Mouse (Mus musculus) urinary bladder, postnatal 36 days (tissue): ENCODE data around the gene Pknox2.

Source experiments
- DNase-seq, 2 experiments: peaks; one replicate each; pipeline ENCODE4 v3.0.0; 2022; ENCODE audit warnings: low spot score in 2 of 2, mixed read lengths in 1 of 2

Gene Pknox2

GRCm38 (mm10) chr9:37101059-37101940 lies 45.9 kb downstream of the Pknox2 start:
- DNase-seq = no peak

GRCm38 (mm10) chr9:37099595-37099994 lies 47.6 kb downstream of the Pknox2 start:
- DNase-seq = no peak

- no peak for DNase-seq
These were observed 48.6 kb downstream of the Pknox2 start for GRCm38 (mm10) chr9:37098600-37098999.

- DNase-seq = no peak
These were observed 52.8 kb downstream of the Pknox2 start for GRCm38 (mm10) chr9:37094230-37094990.

GRCm38 (mm10) chr9:37093086-37093485 lies 54.1 kb downstream of the Pknox2 start:
- DNase-seq = no peak

- no peak for DNase-seq
These were observed 57.1 kb downstream of the Pknox2 start for GRCm38 (mm10) chr9:37089894-37090652.

- no peak for DNase-seq
These were observed 61.8 kb downstream of the Pknox2 start for GRCm38 (mm10) chr9:37085370-37085769.

- DNase-seq = peak; percentile 20 to 40
These were observed 65.0 kb downstream of the Pknox2 start for GRCm38 (mm10) chr9:37082246-37082645.

- no peak for DNase-seq
These were observed 66.9 kb downstream of the Pknox2 start for GRCm38 (mm10) chr9:37080309-37080708.

- DNase-seq = no peak
These were observed 70.2 kb downstream of the Pknox2 start for GRCm38 (mm10) chr9:37077063-37077418.

- DNase-seq = no peak
These were observed 70.7 kb downstream of the Pknox2 start for GRCm38 (mm10) chr9:37076386-37077062.

GRCm38 (mm10) chr9:37075903-37076302 lies 71.3 kb downstream of the Pknox2 start:
- DNase-seq = no peak

- no peak for DNase-seq
These were observed 77.6 kb downstream of the Pknox2 start for GRCm38 (mm10) chr9:37069391-37070312.

GRCm38 (mm10) chr9:37067473-37067830 lies 79.8 kb downstream of the Pknox2 start:
- no peak for DNase-seq

- DNase-seq = no peak
These were observed 80.3 kb downstream of the Pknox2 start for GRCm38 (mm10) chr9:37066732-37067472.

GRCm38 (mm10) chr9:37061627-37062026 lies 85.6 kb downstream of the Pknox2 start:
- DNase-seq = no peak

- DNase-seq = peak in 1 of 2 experiments; percentile 30
These were observed 92.5 kb downstream of the Pknox2 start for GRCm38 (mm10) chr9:37054703-37055102.

GRCm38 (mm10) chr9:37053601-37054512 lies 93.3 kb downstream of the Pknox2 start:
- no peak for DNase-seq

- DNase-seq = no peak
These were observed 94.2 kb downstream of the Pknox2 start for GRCm38 (mm10) chr9:37053041-37053440.
